Mouse (Mus musculus): Measurements from ENCODE around the gene Slc24a4.

Slc24a4 gene

DNA sequence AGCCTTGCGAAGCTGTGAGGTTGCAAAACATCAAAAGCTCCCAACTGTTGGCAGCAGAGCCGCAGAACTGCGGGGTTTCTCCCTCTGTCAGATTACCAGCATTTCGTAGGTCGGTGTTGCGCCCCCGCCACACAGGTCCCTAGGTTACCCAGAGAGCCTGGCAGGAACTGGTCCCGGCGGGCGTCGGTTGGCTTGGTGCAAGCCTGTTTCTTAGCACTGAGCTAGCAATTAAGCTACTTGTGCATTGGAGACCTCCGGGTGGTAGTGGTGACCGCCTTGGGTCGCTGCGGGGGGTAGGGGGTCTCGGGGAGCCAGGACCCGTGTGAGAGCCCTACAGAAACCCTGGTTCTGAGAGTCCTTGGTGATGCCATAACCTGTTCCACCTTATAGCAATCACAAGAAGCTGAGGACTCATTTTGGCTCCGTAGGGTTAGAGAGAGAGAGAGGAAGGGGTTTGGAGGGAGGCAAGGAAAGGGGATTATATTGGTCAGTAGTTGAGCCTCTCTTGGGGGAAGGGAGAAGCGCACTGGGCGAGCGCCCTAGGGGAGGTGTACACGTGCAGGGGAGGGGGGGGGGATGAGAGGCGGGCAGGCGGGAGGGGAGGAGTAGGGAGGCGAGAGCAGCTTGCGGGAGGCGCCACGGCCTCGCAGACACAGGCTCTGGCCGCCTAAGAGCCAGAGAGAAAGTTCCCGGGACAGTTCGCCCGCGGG is at the start of gene Slc24a4:
Gene Slc24a4, plus strand, starts transcription at position 653 of the 710 bp plus-strand sequence.
- DNase-seq, result peak; percentile 31 to 35

DNA sequence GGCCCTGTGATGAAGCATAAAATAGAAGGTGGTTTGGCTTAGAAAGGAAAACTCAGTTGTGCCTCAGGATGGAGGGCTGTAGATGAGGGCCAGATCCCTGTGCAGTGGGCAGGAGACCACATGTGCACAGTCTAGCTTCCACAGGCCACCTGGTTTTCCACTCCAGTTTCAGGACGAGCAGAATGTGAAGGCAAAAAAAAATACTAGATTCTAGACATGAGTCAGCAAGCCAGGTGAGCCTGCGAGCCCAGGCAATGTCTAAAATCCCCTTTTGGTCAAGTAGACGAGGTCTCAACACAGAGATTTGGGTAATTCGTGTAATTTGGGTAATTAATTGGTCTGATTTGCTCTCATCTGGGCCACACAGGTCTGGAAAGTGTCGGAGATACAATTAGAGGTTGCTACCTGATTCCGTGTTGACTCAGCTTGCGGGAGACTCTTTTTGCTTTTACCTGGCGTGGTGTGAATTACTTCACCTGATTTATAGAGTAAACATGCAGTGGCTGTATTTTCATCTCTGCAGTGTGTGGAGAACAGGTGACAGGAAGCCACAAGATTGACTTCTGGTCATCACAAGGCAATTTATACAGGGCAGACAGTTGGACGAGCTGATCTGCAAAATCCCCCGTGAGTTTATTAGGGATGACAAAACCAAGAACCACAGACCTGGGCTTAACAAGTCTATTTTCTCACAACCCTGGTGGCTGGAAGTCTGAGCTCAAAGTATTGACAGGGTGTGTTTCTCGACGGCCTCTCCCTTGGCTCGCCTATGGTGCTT is 45.7 kb upstream of the Slc24a4 start:
- DNase-seq, result no peak

DNA sequence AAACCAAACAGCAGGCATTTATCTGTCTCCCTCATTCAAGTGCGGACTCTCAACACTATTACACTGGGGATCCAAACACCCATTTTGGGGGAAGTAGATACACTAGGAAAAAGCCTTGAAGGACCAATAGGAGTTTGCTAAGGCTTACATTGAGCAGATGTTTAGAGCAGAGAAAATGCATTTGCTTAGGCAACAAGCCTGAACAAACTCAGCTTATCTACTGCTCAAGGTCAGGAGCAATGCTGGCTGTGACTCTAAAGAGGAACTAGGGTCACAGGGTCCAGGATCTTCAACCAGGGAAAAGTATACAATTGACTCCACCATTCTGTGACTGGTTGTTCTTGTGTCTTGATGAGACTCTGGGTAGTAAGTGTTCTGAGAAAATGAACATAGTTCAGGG is 38.0 kb upstream of the Slc24a4 start:
- DNase-seq, result no peak

DNA sequence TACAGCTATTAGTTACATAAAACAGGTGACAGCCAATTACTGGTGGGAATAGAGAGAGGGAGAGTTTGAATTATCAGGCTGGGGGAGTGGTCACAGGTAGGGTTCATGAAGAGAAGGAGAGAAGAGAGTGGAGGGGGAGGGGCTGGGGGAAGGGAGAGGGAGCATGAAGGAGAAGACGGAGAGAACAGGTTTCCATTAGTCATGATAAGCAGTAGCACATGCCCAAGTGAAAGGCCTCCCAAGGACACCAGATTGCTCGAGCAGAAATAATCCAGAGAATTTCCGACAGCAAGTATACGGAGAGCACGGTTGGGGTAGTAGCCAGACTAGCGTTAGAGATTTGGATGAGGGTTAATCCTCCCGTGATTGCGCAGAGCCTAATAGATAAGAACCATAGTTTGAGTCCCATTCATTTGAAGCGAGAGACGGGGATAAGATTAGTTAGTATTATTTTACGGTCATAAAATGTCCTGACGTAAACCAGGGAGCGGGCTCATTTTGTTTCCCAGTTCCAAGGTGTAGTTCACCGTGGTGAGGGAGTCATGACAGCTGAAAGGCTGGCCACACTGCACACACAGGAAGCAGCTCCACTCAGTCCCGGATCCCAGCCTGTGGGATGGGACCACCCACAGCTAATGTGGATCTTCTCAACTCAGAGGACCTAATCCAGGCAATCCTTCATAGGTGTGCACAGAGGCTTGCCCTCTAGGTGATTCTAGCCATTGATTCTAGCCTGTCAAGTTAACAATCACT is 36.0 kb upstream of the Slc24a4 start:
- no peak for DNase-seq

DNA sequence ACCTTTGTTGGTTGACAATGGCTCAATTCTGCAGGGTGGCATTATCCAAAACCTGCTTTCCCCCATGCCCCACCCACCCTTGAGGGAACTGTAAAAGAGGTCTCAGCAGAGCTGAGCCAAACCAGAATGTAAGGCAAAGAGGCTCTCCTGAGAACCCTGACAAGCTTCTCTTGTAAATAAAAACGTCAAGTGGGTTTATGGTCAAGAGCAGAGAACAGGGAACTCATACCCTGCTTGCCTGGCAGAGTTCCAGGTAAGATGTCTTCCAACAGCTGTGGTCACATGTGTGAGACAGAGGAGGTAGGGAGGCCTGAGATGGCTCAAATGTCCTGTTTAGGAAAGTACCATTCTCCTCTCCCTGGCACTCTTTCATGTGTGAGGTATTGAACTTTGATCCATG is 22.5 kb upstream of the Slc24a4 start:
- DNase-seq, result no peak

DNA sequence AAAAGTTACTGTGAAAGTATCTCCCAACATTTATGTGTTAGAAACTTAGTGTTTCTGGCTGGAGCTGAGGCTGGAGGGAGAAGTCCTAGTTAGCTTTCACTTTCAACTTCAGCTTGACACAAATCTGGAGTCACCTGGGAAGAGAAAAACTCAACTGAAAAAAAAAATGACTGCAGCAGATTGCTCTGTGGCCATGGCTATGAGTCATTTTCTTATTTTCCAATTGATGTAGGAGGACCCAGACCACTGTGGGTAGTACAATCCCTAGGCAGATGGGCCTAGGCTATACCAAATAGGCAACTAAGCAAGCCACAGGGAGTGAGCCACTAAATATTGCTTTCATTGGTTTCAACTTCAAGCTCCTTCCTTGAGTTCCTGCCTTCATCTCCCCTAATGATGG is 19.7 kb upstream of the Slc24a4 start:
- DNase-seq, result no peak

DNA sequence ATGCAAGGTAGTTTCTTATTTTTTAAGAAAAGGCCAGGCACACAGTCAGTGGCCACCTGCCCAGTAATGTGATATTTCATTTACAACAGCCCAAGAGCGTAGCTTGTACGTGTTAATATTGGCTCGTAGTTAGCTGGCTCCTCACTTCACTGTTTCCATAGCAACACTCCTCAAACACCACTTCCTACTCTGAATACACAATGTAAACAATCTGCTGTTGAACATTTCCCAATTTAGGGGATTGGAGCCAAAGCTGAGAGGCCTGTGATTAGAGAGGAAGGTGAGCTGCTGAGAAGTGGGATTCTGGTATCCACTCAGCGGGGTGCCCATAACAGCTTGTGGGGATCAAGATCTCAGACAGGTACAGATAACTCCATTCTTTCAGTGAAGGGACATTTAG is 16.0 kb upstream of the Slc24a4 start:
- DNase-seq, result no peak

DNA sequence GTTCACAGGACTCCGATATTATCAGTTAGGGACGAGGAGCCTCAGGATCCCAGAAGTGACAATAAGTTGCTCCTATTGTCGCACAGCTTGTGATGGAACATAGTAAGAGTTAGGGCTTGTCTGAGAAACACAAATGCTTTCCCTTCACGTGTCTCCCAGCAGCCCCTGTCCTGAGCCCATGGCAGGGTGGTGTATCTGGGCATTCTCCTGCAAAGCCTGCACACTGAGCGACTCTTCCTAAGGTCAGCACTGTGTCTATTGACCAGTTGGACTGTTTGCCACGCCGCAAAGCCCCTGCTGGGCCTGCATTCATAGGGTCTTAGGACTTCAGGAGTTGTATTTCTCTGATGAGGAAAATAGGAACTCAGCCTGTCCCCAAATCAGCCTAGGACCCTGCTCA is 15.6 kb upstream of the Slc24a4 start:
- DNase-seq, result no peak

DNA sequence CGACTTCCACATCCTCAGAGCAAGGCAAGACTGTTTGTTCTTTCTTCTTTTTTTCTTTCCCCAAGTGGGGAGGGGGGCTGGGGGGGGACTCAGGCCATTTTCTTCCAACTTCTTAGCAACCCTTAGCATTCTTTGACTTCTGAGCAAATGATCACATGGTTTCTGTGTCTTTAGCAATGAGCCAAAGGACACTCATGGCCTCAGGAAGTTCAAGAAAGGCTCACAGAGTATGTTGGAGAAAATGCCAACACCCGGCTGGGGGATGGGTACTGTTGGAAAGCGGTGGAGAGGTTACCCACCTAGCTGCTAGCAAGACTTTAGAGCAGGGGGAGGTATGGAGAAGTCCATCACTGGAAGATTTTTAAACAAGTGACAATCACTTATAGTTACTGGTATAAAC is 15.1 kb upstream of the Slc24a4 start:
- DNase-seq, result no peak

DNA sequence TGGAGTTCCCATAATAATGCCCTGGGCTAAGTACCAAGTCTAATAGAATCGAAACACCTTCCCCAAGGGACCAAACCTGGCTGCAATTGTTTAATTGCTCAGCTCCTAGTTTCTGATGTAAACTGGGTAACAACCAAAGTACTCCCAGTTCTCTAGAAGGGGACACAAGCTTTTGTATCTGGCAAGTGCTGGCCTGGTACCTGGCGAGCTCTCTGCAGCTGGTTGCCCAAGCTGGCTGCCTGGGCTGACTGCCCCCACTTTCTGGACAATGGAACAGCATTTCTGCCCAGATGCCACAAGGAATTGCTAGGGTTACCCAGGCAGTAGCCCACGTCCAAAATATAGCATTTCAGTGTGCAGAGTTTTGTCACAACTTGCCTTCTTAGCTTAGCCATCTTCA is 12.0 kb upstream of the Slc24a4 start:
- no peak for DNase-seq

DNA sequence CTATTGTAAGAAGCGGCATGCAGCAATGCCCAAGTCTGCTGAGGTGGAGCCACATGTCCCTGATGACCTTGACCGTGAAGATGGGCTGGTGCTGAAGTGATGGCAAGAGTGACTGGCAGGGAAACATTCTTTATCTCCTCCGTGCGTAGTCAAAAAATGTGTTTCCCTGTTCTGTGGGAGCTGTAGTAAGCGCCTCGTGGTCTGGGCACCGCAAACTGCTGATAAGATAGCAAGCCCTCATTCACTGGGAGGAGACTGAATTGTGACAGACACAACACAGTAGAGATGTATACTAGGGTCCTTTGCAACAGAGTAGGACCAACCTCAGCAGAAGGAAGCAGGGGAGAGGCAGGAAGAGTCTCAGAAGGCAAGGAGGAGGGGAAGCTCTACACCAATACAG is 10.5 kb upstream of the Slc24a4 start:
- no peak for DNase-seq

DNA sequence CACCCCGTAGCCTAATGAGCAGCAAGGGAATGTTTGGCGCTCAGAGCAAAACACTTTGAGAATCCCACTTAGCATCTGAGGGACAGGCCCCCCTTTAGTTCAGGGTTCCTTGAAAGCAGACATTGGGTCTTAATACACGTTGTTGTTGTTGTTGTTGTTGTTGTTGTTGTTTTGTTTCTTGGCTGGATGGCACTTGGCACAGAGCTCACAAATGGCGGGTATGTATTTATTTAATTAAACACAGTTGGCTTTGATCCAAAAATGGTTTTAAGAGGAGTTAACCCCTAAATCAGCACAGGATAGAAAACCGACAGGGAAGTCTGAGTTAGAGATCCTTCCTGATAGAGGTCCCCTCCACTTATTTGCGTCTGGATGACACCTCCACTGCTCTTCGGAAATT is 932 bp upstream of the Slc24a4 start:
- DNase-seq, result no peak

DNA sequence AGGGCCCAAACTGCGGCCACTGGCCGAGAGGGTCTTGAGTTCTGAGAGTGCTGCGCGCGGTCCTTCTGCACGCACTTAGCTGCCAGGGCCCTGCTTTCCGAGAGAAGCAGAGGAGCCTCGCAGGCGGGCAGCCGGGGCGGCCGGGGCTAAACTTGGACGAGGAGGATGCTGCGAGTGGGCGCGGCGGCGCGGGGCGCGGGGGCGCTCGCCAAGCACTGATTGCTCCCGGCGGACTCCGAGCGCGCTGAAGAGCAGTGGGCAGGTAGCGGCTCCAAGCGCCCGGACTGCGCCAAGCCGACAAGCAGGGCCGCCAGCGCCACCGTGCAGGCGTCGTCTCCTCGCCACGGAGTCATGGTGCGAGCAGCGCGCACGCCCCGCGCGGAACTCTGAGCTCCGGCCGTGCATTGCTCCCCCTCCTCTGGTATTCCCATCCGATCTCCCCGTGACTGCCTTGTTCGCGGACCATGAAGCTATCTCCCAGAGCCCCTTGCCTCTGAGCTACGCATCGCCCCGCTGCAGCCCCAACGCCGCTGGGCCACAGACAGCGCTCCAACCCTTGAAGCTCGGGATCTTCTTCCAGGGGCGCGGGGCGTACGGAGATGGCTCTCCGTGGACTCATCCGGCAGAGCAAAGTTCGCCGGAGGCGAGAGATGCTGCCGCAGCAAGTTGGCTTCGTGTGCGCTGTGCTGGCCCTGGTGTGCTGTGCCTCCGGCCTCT is 416 bp downstream of the Slc24a4 start:
- peak; percentile 61 to 74 for DNase-seq

DNA sequence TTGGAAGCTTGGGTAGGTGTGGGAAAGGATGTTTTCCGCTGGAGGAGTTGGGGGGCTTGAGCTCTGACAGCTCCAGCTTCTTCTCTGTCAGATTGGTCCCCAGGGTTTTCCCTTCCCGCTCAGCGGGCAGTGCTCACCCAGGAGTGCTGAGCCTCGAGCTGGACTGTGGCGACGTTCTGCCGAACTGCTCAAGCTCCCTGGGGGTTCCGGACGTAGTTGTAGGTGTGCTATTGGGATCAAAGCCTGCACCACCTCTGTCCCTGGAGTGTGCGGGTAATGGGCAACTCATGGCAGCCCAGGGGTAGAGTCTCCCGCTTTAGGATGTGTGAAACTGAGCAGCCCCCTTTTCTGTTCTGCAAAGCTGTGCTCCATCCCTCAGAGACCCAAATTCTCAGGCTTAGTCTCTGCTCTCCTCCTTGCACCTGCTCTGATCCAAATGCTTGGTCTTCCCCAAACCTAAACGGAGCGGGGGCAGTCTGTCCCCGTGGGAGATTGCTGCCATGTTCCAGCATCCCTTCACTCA is 1.0 kb downstream of the Slc24a4 start:
- DNase-seq, result peak in 1 of 2 experiments; percentile 14

DNA sequence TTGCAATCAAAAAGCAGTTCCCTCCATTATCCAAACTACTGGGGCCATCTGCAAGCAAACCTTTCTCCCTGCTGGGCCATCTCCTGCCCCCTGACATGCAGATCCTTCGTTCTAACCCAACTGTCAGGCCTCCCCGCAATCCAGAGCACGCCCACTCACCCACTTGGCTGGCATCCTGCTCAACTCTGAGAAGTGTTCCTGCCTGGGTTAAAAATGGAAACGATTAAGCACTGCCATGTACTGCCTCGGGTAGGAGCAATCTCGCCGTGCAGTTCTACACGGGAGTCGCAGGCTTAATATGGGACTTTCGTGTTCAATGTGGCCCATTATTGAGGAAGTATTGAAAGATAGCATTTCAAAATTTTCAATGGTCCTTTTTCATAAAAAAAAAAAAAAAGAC is 11.2 kb downstream of the Slc24a4 start:
- DNase-seq, result peak; percentile 34 to 47

DNA sequence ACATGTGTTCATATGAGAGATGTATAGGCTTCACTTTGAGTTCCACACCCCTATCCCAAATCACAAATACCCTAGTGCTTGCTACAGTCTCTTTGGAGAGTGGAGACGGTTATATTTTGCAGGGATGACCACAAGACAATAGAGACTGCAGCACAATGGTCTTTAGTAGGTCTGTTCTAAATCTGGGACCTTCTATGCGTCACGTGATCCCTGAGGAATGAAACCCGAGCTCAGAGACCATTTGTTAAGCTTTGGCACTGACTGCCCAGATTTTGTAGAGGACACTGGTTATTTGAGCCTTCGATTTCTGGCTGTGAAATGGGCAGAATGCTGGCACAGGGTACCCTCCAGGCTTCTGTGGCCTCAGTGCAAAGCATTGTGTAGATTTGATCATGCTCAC is 12.8 kb downstream of the Slc24a4 start:
- DNase-seq, result no peak

DNA sequence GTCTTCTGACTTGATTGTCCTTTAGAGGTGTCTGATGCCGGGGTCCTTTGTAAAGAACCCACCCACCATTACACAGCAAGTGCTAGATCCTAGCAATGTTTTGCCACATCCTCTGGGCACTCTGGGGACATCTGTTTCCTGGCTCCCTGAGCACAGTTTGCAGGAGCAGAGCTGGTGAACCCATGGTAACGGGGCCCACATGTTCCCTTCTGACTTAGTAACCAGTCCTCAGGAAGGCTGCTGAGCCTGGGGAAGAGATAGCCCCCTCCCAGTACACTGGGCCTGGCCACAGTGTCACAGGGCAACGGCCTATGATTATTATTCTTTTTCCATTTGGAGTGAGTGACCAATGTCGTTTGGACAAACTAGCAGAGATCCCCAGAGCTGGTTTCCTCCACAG is 19.1 kb downstream of the Slc24a4 start:
- DNase-seq, result no peak

DNA sequence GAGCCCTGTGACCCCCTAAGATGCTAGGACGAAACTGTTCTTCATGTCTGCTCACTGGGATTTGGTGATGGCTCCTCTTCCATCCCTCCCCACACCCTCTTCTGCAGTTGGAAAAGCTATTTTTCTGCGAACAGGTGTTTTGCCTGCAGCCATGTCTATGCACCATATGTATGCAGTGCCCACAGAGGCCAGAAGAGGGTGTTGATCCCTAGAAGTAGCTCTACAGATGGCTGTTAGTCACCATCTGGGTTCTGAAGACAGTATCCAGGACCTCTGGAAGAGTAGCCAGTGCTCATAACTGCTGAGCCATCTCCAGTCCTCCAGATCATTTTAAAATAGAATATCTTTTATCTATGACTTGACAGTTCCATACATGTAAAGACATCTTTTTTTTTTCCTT is 20.2 kb downstream of the Slc24a4 start:
- peak; percentile 21 to 48 for DNase-seq

DNA sequence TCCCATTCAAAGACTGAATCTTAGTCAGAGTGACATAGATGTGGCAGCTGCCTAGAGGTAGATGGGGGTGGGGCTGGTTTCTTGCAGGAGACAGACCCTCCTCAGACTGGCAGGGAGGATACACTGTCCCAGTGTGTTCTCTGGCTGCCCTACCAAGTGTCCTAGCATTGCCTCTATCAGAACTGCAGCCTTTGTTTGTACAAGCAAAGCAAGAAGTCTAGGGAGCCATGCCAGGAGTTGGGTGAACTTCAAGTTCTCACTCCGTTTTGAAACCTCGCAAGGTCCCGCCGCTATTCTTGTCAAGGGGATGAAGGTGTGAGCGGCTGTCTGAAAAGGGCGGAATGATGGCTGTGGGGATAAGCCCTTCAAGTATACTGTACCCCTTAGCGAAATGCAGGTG is 22.7 kb downstream of the Slc24a4 start:
- DNase-seq, result no peak

DNA sequence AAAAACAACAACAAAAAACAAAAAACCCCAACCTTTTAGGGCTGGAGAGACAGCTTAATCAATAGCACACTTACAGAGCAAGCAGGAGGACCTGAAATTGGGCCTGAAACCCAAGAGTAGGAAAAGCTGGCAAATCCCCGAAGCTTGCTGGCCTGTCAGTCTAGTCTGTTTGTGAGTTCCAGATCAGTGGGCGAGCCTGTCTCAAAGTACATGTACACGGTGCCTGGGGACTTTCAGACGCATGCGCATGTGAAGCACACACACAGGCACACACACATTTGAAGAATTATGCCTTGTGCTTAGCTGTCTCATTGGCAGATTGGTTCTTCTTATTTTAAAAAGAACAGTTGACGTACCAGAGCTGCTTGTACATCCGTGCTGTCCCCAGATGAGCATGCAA is 25.3 kb downstream of the Slc24a4 start:
- no peak for DNase-seq

DNA sequence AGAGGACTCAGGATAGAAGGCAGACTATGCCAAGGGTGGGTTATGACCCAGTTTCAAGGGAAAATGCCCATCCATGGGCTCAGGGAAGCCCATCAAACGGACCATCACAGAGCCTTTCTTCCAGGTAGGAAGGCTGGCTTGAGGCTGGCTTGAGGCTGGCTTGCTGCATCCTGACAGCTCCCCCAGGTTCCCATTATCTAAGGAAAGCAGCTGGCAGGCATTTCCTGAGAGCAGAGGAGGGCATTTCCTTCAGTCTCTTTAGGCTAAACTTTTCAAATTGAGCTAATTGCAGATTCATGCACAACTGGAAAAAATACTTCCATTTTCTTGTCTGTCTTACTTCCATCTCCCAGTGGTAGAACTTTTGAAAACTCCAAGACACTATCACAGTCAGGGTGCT is 26.3 kb downstream of the Slc24a4 start:
- no peak for DNase-seq

DNA sequence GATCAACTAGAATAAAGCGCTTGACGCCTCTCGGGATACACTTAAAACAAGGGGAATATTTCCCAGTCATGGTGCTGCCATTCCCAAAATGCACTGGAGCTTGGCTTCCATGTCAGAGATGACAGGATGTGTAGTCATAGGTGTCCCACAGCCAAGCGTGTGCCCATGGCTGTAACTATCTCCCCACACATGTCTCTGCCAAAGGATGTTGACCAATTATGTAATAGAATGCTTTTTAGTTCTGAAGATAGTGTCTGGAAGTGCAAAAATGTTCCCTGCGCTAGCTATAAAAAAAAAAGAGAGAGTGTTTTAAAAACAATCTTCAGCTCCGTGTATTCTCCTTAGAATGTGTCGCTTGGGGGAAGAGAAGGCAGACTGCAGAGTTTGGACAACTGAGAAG is 36.1 kb downstream of the Slc24a4 start:
- no peak for DNase-seq

DNA sequence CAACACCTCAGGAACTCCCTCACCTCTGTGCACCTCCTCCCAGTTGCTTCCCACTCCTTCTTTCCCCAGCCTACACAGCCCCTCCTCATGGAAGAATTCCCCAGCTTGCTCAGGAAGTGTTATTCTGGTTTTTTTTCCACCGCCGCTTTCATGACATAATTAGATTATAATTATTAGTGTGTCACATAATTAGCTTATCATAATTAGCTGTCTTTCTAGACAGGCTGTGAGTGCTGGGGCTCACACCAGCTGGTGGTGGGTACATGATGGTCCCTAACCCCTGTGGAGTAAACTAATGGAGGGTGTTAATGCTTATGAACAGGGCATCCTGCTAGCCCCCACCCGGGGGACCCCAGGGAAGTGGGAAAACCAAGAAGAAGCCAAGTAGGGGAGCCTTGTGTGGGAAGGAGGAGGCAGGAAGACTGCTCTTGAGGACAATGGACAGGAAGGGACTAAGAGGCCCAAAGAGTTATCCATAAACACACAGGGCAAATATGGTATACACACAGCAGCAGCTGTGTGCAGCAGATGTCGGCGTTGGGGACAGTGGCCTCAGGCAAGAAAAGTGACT is 38.2 kb downstream of the Slc24a4 start:
- DNase-seq, result no peak

Data from cerebellum, postnatal 14 days (tissue).